Mouse (Mus musculus) forebrain, postnatal 0 days (tissue): ENCODE data around the gene Shroom3. TPM values are rescaled to one million over a fixed set of nuclear protein-coding genes. Genes with fewer than 3 reads are reported as not detected.

Experiments
- ATAC-seq: fragments of 200-750 bp; cut with Nextera tagmentation; 2 replicates; pipeline ENCODE4 v1.8.0; 2017; ENCODE audit warnings: mild to moderate bottlenecking, moderate library complexity
- DNase-seq: peaks from one replicate; pipeline ENCODE4 v3.0.0-alpha.2; 2015
- H3K27ac ChIP-seq: fragments of 300-500 bp; sonication (generic); 2 replicates; pipeline ENCODE4 v1.5.1; 2014; ENCODE audit warnings: low read depth, mild to moderate bottlenecking, antibody characterized with exemption, low read length, moderate library complexity, mixed read lengths
- H3K27me3 ChIP-seq: fragments of 300-500 bp; sonication (generic); 2 replicates; pipeline ENCODE4 v1.6.1; 2014; ENCODE audit warnings: mild to moderate bottlenecking, low read length, mixed read lengths; ENCODE audit not compliant: insufficient read depth
- H3K36me3 ChIP-seq: fragments of 300-500 bp; sonication (generic); 2 replicates; pipeline ENCODE4 v1.6.1; 2014; ENCODE audit warnings: mild to moderate bottlenecking, moderate library complexity; ENCODE audit not compliant: insufficient read depth
- H3K4me1 ChIP-seq: fragments of 300-500 bp; sonication (generic); 2 replicates; pipeline ENCODE4 v1.6.1; 2014; ENCODE audit warnings: antibody characterized with exemption; ENCODE audit not compliant: insufficient read depth
- H3K4me2 ChIP-seq: fragments of 300-500 bp; sonication (generic); 2 replicates; pipeline ENCODE4 v1.6.1; 2014; ENCODE audit warnings: low read depth, mild to moderate bottlenecking, moderate library complexity
- H3K4me3 ChIP-seq: fragments of 300-500 bp; sonication (generic); 2 replicates; pipeline ENCODE4 v1.5.1; 2014; ENCODE audit warnings: low read depth, low read length, mixed read lengths
- H3K9ac ChIP-seq: fragments of 300-500 bp; sonication (generic); 2 replicates; pipeline ENCODE4 v1.6.1; 2014; ENCODE audit warnings: mild to moderate bottlenecking
- H3K9me3 ChIP-seq: fragments of 300-500 bp; sonication (generic); 2 replicates; pipeline ENCODE4 v1.6.1; 2016; ENCODE audit warnings: low read length
- CTCF ChIP-seq: sonication (generic); IDR thresholded peaks from 2 replicates; pipeline ENCODE4 v1.5.1; 2016; ENCODE audit warnings: antibody characterized with exemption, control low read depth, low read depth
- WGBS: fragments of 180-500 bp; shearing (Covaris S2); extraction: QIAGEN DNeasy Blood & Tissue Kit; methylation state at CpG from one replicate; pipeline ENCODE4 v1.1.7; 2014; 5-methylcytosine and 5-hydroxymethylcytosine counted together
- polyA plus RNA-seq: library from polyadenylated mRNA; unstranded; fragments of >200 nt; fragmentation: Nextera tagmentation; extraction: Ambion mirVana; gene quantifications from 2 replicates; pipeline ENCODE4 v1.2.1, GENCODE M21; 2015
- total RNA-seq: library from RNA; depleted of rRNA; stranded (reverse); fragments of >200 nt; gene quantifications from 2 replicates; pipeline ENCODE4 v1.2.3, GENCODE M21; 2014

Shroom3 gene
- total and polyA plus RNA-seq, 2 experiments from 2014 or later = 0.91 to 5.8 TPM

GRCm38 (mm10) chr5:92766301-92766700, 83.1 kb downstream of the Shroom3 start:
- no peak overlapping the region for H3K9ac ChIP-seq
- no peak for ATAC-seq
- H3K27ac ChIP-seq = no peak overlapping the region
- no peaks in the 10 kb centered on the region for H3K4me1 ChIP-seq
- WGBS = 64% methylated on average over 4 of the region's 4 CpGs
- H3K36me3 ChIP-seq = no peaks in the 10 kb centered on the region
- no peak overlapping the region for H3K4me3 ChIP-seq
- H3K9me3 ChIP-seq = no peaks in the 10 kb centered on the region
- no peak for TF ChIP-seq CTCF
- no peak for DNase-seq
- no peaks in the 10 kb centered on the region for H3K27me3 ChIP-seq
- H3K4me2 ChIP-seq = no peak overlapping the region

DNA sequence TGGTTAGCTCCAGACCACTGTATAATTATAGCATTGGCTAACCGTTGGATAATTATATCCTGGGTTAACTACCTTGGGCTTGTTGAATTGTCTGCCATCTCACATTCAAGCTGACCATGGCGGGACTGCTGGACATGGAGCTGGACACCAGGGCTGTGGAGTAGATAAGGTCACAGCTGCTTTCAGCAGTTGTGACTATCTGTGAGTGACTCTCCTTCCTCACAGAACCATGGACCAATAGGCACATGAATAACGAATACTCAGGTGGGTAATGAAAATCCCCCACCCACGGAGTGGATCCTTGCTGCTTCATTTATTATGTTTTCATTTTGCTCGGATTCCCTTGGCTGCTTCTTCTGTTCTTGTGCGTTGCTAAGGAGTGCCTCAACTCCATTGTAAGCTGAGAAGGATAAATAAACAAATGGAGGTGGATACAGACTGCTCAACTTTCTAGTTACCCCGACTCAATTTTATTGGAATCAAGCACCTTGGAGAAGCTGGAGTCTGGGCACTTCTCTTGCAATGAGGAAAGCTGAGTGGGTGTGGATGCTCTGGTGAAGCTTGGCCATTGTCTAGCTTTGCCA, 84.1 kb downstream of the Shroom3 start:
- Histone ChIP-seq H3K27ac (no peak overlapping the region), H3K9ac (no peak overlapping the region), H3K36me3 (no peaks in the 10 kb centered on the region), H3K4me2 (no peak overlapping the region), H3K4me1 (no peaks in the 10 kb centered on the region), H3K27me3 (no peaks in the 10 kb centered on the region), H3K4me3 (no peak overlapping the region), H3K9me3 (no peaks in the 10 kb centered on the region)
- WGBS = 52% methylated on average over 7 of the region's 7 CpGs
- TF ChIP-seq CTCF = no peak
- ATAC-seq (no peak), DNase-seq (no peak)

DNA sequence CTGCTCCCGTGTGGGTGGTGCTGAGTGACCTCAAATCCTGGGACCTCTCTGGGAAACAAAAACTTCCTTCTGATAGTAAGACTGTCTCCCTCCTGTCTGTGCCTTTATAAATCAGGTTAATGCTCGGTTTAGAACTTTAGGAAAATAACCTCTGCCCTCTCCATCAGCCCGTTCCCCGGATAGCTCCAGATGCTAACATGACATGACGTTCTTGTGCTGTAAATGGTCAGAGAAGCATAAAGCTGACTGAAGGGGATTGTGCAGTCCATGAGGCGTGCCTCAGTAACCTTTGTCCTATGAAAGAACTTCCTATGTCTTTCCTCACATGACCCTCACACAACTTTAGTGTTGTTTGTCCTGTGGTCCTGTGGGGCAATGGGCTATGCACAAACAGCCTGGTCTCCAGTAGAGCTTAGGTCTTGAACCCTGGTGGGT, 84.6 kb downstream of the Shroom3 start:
- 80% methylated on average over 6 of the region's 6 CpGs for WGBS
- Histone ChIP-seq H3K27me3 (no peaks in the 10 kb centered on the region), H3K4me2 (no peak overlapping the region), H3K4me1 (no peaks in the 10 kb centered on the region), H3K9me3 (no peaks in the 10 kb centered on the region), H3K27ac (no peak overlapping the region), H3K4me3 (no peak overlapping the region), H3K36me3 (no peaks in the 10 kb centered on the region), H3K9ac (no peak overlapping the region)
- no peak for DNase-seq
- no peak for TF ChIP-seq CTCF
- ATAC-seq = no peak

- Histone ChIP-seq H3K27ac (no peak overlapping the region), H3K27me3 (no peaks in the 10 kb centered on the region), H3K9me3 (no peaks in the 10 kb centered on the region), H3K4me1 (no peaks in the 10 kb centered on the region), H3K4me3 (no peak overlapping the region), H3K36me3 (no peaks in the 10 kb centered on the region), H3K4me2 (no peak overlapping the region), H3K9ac (no peak overlapping the region)
- DNase-seq (no peak), ATAC-seq (no peak)
- TF ChIP-seq CTCF = no peak
- 78% methylated on average over 3 of the region's 3 CpGs for WGBS
Measured at GRCm38 (mm10) chr5:92773821-92774220, 90.6 kb downstream of the Shroom3 start.

GRCm38 (mm10) chr5:92774419-92774818, 91.2 kb downstream of the Shroom3 start:
- no peak overlapping the region for H3K4me2 ChIP-seq
- H3K9ac ChIP-seq = no peak overlapping the region
- no peak for TF ChIP-seq CTCF
- no peak overlapping the region for H3K27ac ChIP-seq
- H3K9me3 ChIP-seq = no peaks in the 10 kb centered on the region
- WGBS = 48% methylated on average over 2 of the region's 2 CpGs
- no peaks in the 10 kb centered on the region for H3K27me3 ChIP-seq
- H3K36me3 ChIP-seq = no peaks in the 10 kb centered on the region
- H3K4me1 ChIP-seq = no peaks in the 10 kb centered on the region
- ATAC-seq (no peak), DNase-seq (no peak)
- no peak overlapping the region for H3K4me3 ChIP-seq

- no peak overlapping the region for H3K4me3 ChIP-seq
- no peaks in the 10 kb centered on the region for H3K9me3 ChIP-seq
- H3K4me2 ChIP-seq = no peak overlapping the region
- WGBS = 93% methylated on average over 3 of the region's 3 CpGs
- no peaks in the 10 kb centered on the region for H3K36me3 ChIP-seq
- no peak for DNase-seq
- H3K27ac ChIP-seq = no peak overlapping the region
- no peaks in the 10 kb centered on the region for H3K27me3 ChIP-seq
- H3K4me1 ChIP-seq = no peaks in the 10 kb centered on the region
- no peak for TF ChIP-seq CTCF
- ATAC-seq = no peak
- H3K9ac ChIP-seq = no peak overlapping the region
Measured at GRCm38 (mm10) chr5:92774893-92775292, 91.7 kb downstream of the Shroom3 start.

DNA sequence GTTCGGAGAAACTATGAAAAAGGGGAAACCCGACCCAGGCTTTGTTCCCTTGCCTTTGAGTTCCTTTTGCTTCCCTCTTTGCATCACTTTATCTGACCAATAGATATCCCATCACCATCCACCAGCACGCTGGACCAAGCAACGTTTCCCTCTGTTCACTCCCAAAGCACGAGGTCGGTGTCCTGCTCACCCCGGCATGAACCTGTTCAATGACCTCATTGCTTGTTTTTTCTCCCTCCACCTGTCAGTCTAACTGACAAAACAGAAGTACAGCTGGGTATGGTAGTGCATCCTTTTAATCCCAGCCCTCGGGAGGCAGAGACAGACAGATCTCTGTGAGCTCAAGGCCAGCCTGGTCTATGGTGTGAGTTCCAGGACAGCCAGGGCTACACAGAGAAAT, 95.2 kb downstream of the Shroom3 start:
- no peak overlapping the region for H3K4me2 ChIP-seq
- TF ChIP-seq CTCF = no peak
- H3K4me3 ChIP-seq = no peak overlapping the region
- no peak for ATAC-seq
- H3K36me3 ChIP-seq = no peaks in the 10 kb centered on the region
- no peaks in the 10 kb centered on the region for H3K9me3 ChIP-seq
- DNase-seq = no peak
- WGBS = 62% methylated on average over 8 of the region's 8 CpGs
- H3K4me1 ChIP-seq = no peaks in the 10 kb centered on the region
- no peak overlapping the region for H3K9ac ChIP-seq
- H3K27me3 ChIP-seq = no peaks in the 10 kb centered on the region
- H3K27ac ChIP-seq = no peak overlapping the region

DNA sequence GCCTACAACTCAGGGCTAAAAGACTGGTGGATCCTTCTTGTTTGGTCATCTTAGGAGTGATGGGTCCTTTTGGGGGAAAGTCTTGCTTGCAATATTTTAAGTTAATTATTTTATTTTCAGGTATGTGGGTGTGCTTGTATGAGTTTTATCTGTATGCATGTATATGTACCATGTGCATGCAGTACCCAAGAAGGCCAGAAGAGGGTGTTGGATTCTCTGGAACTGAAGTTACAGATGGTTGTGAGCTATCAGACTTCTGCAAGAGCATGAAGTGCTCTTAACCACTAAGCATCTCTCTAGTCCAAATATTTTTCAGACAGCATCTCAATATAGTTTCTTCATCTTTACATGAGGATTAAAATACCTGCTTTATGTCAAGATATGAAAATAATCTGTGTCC, 97.8 kb downstream of the Shroom3 start:
- H3K4me2 ChIP-seq = no peak overlapping the region
- no peaks in the 10 kb centered on the region for H3K36me3 ChIP-seq
- ATAC-seq (no peak), DNase-seq (no peak)
- no peak overlapping the region for H3K9ac ChIP-seq
- no peaks in the 10 kb centered on the region for H3K27me3 ChIP-seq
- H3K27ac ChIP-seq = no peak overlapping the region
- no peak overlapping the region for H3K4me3 ChIP-seq
- TF ChIP-seq CTCF = peak; percentile 26
- H3K4me1 ChIP-seq = no peaks in the 10 kb centered on the region
- no peaks in the 10 kb centered on the region for H3K9me3 ChIP-seq
